Mouse (Mus musculus) midbrain, embryonic 14.5 days (tissue): Measurements from ENCODE around the gene Ccdc14. TPM values are rescaled to one million over a fixed set of nuclear protein-coding genes. Genes with fewer than 3 reads are reported as not detected.

ENCODE experiments used
- ATAC-seq: fragments of 200-750 bp; cut with Nextera tagmentation; 2 replicates; pipeline ENCODE4 v1.8.0; 2017; ENCODE audit warnings: moderate number of reproducible peaks, moderate library complexity; ENCODE audit not compliant: low FRiP score, low TSS enrichment
- DNase-seq: peaks from one replicate; pipeline ENCODE4 v3.0.0-alpha.2; 2015
- H3K27ac ChIP-seq: fragments of 300-500 bp; sonication (generic); replicated peaks from 2 replicates; pipeline ENCODE4 v1.5.1; 2014; ENCODE audit warnings: mild to moderate bottlenecking, low read depth, low read length, moderate library complexity
- H3K27me3 ChIP-seq: fragments of 300-500 bp; sonication (generic); 2 replicates; pipeline ENCODE4 v1.6.1; 2014; ENCODE audit warnings: low read length, control low read depth, mixed read lengths; ENCODE audit not compliant: control insufficient read depth, insufficient read depth
- H3K36me3 ChIP-seq: fragments of 300-500 bp; sonication (generic); 2 replicates; pipeline ENCODE4 v1.6.1; 2014; ENCODE audit warnings: low read length, control low read depth; ENCODE audit not compliant: control insufficient read depth, insufficient read depth
- H3K4me1 ChIP-seq: fragments of 300-500 bp; sonication (generic); 2 replicates; pipeline ENCODE4 v1.6.1; 2014; ENCODE audit warnings: mild to moderate bottlenecking, antibody characterized with exemption, low read length, control low read depth; ENCODE audit not compliant: control insufficient read depth, insufficient read depth
- H3K4me2 ChIP-seq: fragments of 300-500 bp; sonication (generic); 2 replicates; pipeline ENCODE4 v1.6.1; 2014; ENCODE audit warnings: mild to moderate bottlenecking, low read length, moderate library complexity
- H3K4me3 ChIP-seq: fragments of 300-500 bp; sonication (generic); replicated peaks from 2 replicates; pipeline ENCODE4 v1.5.1; 2014; ENCODE audit warnings: low read depth, low read length
- H3K9ac ChIP-seq: fragments of 300-500 bp; sonication (generic); replicated peaks from 2 replicates; pipeline ENCODE4 v1.6.1; 2014; ENCODE audit warnings: mild to moderate bottlenecking, low read length, moderate library complexity
- H3K9me3 ChIP-seq: fragments of 300-500 bp; sonication (generic); 2 replicates; pipeline ENCODE4 v1.6.1; 2016; ENCODE audit warnings: low read length, control low read depth, mixed read lengths; ENCODE audit not compliant: control insufficient read depth
- WGBS: fragments of 180-500 bp; shearing (Covaris S2); extraction: QIAGEN DNeasy Blood & Tissue Kit; methylation state at CpG from one replicate; pipeline ENCODE4 v1.1.7; 2014; 5-methylcytosine and 5-hydroxymethylcytosine counted together
- polyA plus RNA-seq: library from polyadenylated mRNA; unstranded; fragments of >200 nt; fragmentation: Nextera tagmentation; extraction: Ambion mirVana; gene quantifications from 2 replicates; pipeline ENCODE4 v1.2.1, GENCODE M21; 2014

Ccdc14 gene
- polyA plus RNA-seq, 1 experiment from 2014 or later = 4.8 TPM

GRCm38 (mm10) chr16:34738656-34739233, 48.3 kb downstream of the Ccdc14 start:
- DNase-seq (no peak), ATAC-seq (no peak)
- 97% methylated on average over 4 of the region's 4 CpGs for WGBS
- no peaks in the 10 kb centered on the region for H3K4me1 ChIP-seq
- no peaks in the 10 kb centered on the region for H3K9me3 ChIP-seq
- no peak overlapping the region for H3K9ac ChIP-seq
- no peaks in the 10 kb centered on the region for H3K36me3 ChIP-seq
- no peak overlapping the region for H3K4me2 ChIP-seq
- no peak overlapping the region for H3K4me3 ChIP-seq
- H3K27ac ChIP-seq = no peak overlapping the region
- H3K27me3 ChIP-seq = no peaks in the 10 kb centered on the region

DNA sequence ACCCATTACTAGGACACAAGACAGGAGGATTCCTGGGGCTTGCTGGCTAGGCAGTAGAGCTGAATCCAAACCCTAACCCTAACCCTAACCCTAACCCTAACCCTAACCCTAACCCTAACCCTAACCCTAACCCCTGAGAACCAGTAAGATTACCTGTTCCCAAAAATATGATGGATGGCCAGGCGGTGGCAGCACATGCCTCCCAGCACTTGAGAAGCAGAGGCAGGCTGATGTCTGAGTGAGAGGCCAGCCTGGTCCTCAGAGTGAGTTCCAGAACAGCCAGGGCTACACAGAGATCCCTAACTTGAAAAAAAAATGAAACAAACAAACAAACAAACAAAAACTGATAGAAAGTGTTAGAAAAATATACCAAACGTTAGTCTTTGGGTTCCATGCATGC, 52.5 kb downstream of the Ccdc14 start:
- DNase-seq = no peak
- Histone ChIP-seq H3K4me1 (peaks cover 7% of the 10 kb centered on the region), H3K9me3 (no peaks in the 10 kb centered on the region), H3K4me3 (no peak overlapping the region), H3K27ac (no peak overlapping the region), H3K4me2 (no peak overlapping the region), H3K36me3 (no peaks in the 10 kb centered on the region), H3K9ac (no peak overlapping the region), H3K27me3 (peaks cover 3% of the 10 kb centered on the region; the same call in 1 of the 2 replicates)
- ATAC-seq = no peak
- 62% methylated on average over 2 of the region's 2 CpGs for WGBS

GRCm38 (mm10) chr16:34745065-34745585, 54.7 kb downstream of the Ccdc14 start, which contains the start of gene Mylk:
Mylk (plus strand) TSS chr16:34745210.
- peak within 1 kb of the TSS; percentile 44 for H3K9ac ChIP-seq
- no peaks in the 10 kb centered on the region for H3K36me3 ChIP-seq
- ATAC-seq (peak; percentile 90), DNase-seq (peak; percentile 87)
- no peak within 1 kb of the TSS for H3K27ac ChIP-seq
- no peaks in the 10 kb centered on the region for H3K9me3 ChIP-seq
- peak within 1 kb of the TSS; percentile 94 for H3K4me2 ChIP-seq
- peaks cover 3% of the 10 kb centered on the region; the same call in 1 of the 2 replicates for H3K27me3 ChIP-seq
- peak within 1 kb of the TSS; percentile 45 for H3K4me3 ChIP-seq
- H3K4me1 ChIP-seq = peaks cover 14% of the 10 kb centered on the region
- under 1% methylated on average over 48 of the region's 48 CpGs for WGBS

DNA sequence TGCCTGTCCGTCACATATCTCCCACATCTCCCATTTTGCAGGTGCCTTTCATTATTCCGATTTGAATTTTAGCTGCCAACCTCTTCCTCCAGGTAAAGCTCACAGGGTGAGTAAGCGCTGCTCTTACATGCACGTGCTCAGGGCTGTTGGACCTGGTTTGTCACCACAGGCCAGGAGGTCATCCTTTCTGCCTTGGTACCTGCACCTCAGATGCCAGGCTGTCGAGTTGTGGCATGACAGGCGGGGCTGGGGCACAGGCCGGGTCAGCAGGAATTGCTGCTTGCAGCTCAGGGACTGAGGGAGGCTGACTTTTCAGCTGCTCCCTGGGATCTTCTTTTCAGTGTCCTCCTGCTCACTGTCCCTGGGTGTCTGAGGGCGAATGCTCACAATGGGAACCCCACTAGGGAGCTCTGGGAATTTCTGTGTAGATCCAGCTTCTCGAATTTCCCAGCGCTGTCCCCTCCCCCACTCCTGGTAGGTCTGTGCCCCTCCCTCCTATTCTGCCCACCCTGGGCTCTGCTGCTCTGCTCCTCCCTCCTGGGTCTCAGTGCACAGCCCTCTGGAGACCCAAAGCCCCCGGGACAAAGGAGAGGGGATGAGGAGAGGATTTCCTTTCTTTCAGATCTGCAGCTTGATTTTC, 57.8 kb downstream of the Ccdc14 start:
- ATAC-seq (no peak), DNase-seq (peak; percentile 54)
- H3K36me3 ChIP-seq = no peaks in the 10 kb centered on the region
- no peak overlapping the region for H3K4me2 ChIP-seq
- no peak overlapping the region for H3K4me3 ChIP-seq
- H3K27me3 ChIP-seq = peaks cover 3% of the 10 kb centered on the region; the same call in 1 of the 2 replicates
- H3K4me1 ChIP-seq = peaks cover 14% of the 10 kb centered on the region
- no peak overlapping the region for H3K9ac ChIP-seq
- 9% methylated on average over 11 of the region's 11 CpGs for WGBS
- no peak overlapping the region for H3K27ac ChIP-seq
- no peaks in the 10 kb centered on the region for H3K9me3 ChIP-seq

- Histone ChIP-seq H3K27ac (no peak overlapping the region), H3K27me3 (peaks cover 3% of the 10 kb centered on the region; the same call in 1 of the 2 replicates), H3K4me2 (no peak overlapping the region), H3K9me3 (no peaks in the 10 kb centered on the region), H3K9ac (no peak overlapping the region), H3K36me3 (no peaks in the 10 kb centered on the region), H3K4me1 (peaks cover 14% of the 10 kb centered on the region), H3K4me3 (no peak overlapping the region)
- DNase-seq = no peak
- no peak for ATAC-seq
- 62% methylated on average over 4 of the region's 4 CpGs for WGBS
Observed at GRCm38 (mm10) chr16:34749536-34749935, 59.1 kb downstream of the Ccdc14 start.

- DNase-seq = no peak
- ATAC-seq = no peak
- no peak overlapping the region for H3K27ac ChIP-seq
- no peak overlapping the region for H3K4me3 ChIP-seq
- peaks cover 8% of the 10 kb centered on the region for H3K4me1 ChIP-seq
- H3K36me3 ChIP-seq = no peaks in the 10 kb centered on the region
- H3K9ac ChIP-seq = no peak overlapping the region
- peaks cover 2% of the 10 kb centered on the region; the same call in 1 of the 2 replicates for H3K27me3 ChIP-seq
- 68% methylated on average over 3 of the region's 3 CpGs for WGBS
- H3K4me2 ChIP-seq = no peak overlapping the region
- no peaks in the 10 kb centered on the region for H3K9me3 ChIP-seq
Observed at GRCm38 (mm10) chr16:34752026-34752425, 61.6 kb downstream of the Ccdc14 start.

GRCm38 (mm10) chr16:34752977-34753376, 62.6 kb downstream of the Ccdc14 start:
- 84% methylated on average over 3 of the region's 3 CpGs for WGBS

GRCm38 (mm10) chr16:34756991-34757390, 66.6 kb downstream of the Ccdc14 start:
- no peaks in the 10 kb centered on the region for H3K9me3 ChIP-seq
- H3K27me3 ChIP-seq = no peaks in the 10 kb centered on the region; the same call in 1 of the 2 replicates
- H3K4me1 ChIP-seq = no peaks in the 10 kb centered on the region
- H3K9ac ChIP-seq = no peak overlapping the region
- H3K4me2 ChIP-seq = no peak overlapping the region
- H3K4me3 ChIP-seq = no peak overlapping the region
- H3K36me3 ChIP-seq = no peaks in the 10 kb centered on the region
- 55% methylated on average over 7 of the region's 7 CpGs for WGBS
- DNase-seq (no peak), ATAC-seq (no peak)
- no peak overlapping the region for H3K27ac ChIP-seq

More at GRCm38 (mm10) chr16:34752977-34753376, 62.6 kb downstream of the Ccdc14 start:
- ATAC-seq = no peak
- DNase-seq = no peak
- Histone ChIP-seq H3K9ac (no peak overlapping the region), H3K4me3 (no peak overlapping the region), H3K36me3 (no peaks in the 10 kb centered on the region), H3K27me3 (no peaks in the 10 kb centered on the region; the same call in 1 of the 2 replicates), H3K27ac (no peak overlapping the region), H3K4me1 (peaks cover 7% of the 10 kb centered on the region), H3K4me2 (no peak overlapping the region), H3K9me3 (no peaks in the 10 kb centered on the region)
